Mouse (Mus musculus): ENCODE measurements around the gene Tmem274.
A peak's percentile ranks its signal among the peaks of the same experiment; 100 is the strongest.

Tmem274 gene

DNA sequence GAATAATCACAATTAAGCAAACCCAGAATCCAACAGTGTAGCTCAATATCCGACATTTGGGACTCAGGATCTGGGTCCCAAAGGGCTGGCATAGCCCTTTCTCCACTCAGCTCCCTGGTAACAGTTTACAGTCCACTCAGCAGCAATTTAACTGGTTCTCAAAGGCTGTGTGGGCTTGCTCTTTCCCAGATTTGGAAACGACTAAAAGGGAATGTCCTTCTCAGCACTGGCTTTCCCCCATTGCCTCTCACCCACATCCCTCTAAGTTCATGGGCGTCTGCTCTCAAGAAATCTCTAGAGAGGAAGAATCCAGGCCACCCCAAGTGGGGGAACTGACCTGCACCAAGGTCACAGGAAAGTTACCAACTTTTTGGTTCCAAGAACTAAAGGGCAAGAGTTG is 7.4 kb downstream of the Tmem274 start:
- DNase-seq: no peak

DNA sequence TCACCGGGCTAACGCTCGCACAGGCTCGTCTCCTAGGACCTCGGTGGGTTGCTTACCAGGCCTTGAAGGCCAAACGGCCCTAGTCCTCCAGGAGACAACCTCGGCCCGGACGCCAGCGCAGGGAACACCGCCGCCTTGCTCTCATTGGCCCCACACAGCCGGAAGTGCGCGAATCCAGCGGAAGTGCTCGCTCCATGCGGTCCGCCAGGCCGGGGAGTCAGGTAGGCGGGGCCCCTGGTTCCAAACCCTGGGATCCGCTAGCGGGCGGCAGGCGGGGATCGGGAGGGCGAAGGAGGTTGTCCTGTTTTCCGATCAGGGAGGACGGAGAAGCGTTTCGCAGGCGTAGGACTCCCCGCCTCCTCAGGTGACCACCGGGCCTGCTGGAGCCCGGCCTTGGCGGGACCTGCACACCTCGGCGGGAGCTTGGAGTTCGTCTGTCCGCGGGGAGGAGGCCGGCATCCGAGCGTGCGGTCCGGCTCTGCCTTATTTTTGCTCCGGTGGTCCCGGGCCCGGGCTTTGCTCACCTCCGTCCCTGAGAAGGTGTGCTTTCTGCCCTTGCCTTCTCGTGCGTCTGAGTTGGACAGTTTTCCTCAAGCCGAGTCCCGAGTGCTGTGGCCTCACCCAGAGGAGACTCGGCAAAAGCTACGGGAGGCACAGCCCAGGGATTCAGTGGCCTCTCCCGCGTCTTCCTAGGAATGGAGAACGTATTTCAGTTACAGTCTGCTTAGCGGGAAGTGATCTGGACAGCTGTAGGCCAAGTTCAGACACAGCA is 8.1 kb downstream of the Tmem274 start, which contains the start of the genes Nmnat1 and Lzic:
Gene Nmnat1, minus strand, starts transcription at position 150 of the 772 bp plus-strand sequence.
Gene Lzic, plus strand, starts transcription at position 177 of the 772 bp plus-strand sequence.
- peak; percentile 92 for DNase-seq

GRCm38 (mm10) chr4:149485825-149486206 is 8.6 kb downstream of the Tmem274 start:
- peak; percentile 40 for DNase-seq

GRCm38 (mm10) chr4:149487729-149488128 is 10.6 kb downstream of the Tmem274 start:
- DNase-seq: no peak

GRCm38 (mm10) chr4:149489415-149490240 is 12.4 kb downstream of the Tmem274 start:
- no peak for DNase-seq

GRCm38 (mm10) chr4:149491151-149491550 is 14.0 kb downstream of the Tmem274 start:
- DNase-seq: no peak

GRCm38 (mm10) chr4:149496612-149497011 is 19.4 kb downstream of the Tmem274 start:
- DNase-seq: no peak

DNA sequence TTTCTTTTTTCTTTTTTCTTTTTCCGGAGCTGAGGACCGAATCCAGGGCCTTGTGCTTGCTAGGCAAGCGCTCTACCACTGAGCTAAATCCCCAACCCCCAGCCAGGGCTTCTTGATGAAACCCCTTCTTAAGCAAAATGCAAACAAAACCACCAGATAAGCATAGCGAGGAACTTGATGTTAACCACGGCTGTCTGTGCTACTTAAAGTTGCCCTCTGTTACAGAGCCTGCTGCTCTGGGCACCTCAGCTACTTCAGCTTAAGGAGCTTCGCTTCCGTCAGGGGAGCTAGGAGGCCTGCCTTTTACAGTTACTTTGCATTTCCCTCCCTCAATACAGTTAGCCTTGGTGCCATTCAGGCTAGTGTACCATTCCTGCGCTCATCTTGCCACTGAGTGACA is 21.7 kb downstream of the Tmem274 start:
- DNase-seq: no peak

- DNase-seq: no peak
Measured at GRCm38 (mm10) chr4:149499790-149500189, 22.6 kb downstream of the Tmem274 start.

GRCm38 (mm10) chr4:149504363-149504762 is 27.2 kb downstream of the Tmem274 start:
- no peak for DNase-seq

DNA sequence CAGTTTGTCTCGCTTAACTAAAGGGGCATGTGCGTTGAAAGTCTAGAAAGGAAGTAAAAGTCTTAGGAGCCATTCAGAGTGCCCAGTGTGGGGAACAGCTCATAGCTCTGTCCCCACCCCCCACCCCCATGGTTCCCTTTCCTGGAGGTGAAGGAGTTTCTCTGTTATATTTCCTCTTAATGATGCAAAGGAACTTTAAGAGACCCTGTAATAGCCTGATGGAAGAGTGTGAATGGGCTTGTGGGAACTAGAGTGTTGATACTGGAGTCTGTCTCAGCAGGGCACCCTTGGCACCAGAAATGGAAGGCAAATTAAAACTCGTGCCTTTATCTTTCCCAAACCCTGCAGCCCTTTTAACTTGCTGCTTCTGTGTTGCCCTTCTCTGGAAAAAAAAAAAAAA is 27.7 kb downstream of the Tmem274 start:
- no peak for DNase-seq

GRCm38 (mm10) chr4:149505261-149505967 is 28.2 kb downstream of the Tmem274 start:
- no peak for DNase-seq

DNA sequence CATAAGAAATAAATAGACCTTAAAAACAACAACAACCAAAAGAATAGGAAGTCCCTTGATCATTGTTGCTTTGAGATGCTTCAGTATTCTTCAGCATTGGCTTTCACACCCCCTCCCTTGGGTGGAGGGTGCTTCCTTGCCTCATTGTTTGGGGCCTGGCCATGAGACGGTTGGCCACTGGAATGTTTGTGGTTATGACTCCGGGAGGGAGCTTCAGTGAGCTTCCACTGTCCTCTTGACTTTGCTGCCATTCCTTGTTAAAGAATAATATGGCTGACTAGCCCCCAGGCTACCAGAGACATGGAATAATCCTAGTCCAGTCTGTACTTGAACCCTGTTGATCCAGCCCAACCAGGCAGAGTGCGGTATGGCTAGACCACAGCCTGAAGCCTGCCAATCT is 29.7 kb downstream of the Tmem274 start:
- no peak for DNase-seq

DNA sequence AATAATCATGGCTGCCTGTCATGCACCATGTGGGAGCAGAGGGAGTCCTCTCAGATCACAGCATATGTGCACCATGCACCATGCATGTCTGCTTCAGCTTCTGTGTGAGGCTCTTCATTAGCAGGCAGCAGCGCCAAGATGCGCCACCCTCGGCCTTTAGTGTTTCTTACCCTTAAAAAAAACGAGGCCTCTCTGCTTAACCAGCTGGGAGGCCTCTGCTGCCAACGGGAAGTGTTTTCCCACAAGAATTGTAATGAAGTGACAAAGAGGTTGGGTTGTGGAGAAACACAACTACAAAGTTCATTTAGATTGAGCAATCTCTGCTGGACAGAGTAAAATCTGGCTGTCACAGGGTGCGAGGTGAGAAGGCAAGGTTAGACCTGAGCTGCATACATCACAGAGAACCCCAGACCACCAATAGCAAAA is 34.1 kb downstream of the Tmem274 start:
- no peak for DNase-seq

DNA sequence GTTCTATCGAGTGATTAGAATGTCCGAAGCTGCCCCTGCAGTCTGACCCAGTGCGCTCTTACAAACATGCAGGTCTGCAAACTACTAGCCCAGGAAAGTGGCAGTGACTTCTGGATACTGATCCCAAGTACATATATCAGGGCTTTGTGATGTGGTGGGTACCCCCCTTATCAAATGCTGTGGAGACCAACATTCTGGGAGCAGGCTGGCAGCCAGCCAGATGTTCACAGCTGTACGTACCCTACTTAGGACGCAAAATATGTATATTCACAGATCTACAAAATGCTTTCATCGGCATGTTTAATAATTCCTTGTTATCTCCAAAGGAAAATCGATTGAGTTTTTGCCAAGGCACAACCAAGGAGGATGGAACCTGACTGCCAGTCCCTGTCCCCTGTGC is 34.9 kb downstream of the Tmem274 start:
- DNase-seq: no peak

DNA sequence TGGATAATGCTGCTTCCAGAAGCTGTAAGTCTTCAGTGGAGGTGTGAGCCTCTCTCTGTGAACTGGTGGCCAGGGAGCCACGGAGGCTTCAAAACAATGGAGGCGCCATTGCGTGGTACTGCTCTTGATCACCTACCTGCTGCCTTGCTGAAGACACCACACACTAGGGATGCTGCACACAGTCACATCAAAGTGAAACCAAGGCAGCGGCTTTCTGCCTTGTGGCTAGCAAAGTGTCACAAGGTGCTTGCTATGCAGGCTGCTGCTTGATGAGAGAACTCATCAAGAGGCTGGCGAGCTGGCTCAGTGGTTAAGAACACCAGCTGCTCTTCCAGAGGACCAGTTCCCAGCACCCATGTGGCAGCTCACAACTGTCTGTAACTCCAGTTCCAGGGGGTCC is 38.5 kb downstream of the Tmem274 start:
- no peak for DNase-seq

GRCm38 (mm10) chr4:149517868-149518340 is 40.7 kb downstream of the Tmem274 start, which contains the start of gene Ctnnbip1:
TSS of gene Ctnnbip1 (plus strand) at chr4:149518236.
- DNase-seq: peak; percentile 97

GRCm38 (mm10) chr4:149518351-149519220 is 41.4 kb downstream of the Tmem274 start:
- DNase-seq: no peak

GRCm38 (mm10) chr4:149521258-149521657 is 44.1 kb downstream of the Tmem274 start:
- no peak for DNase-seq

- no peak for DNase-seq
Measured at GRCm38 (mm10) chr4:149523961-149524360, 46.8 kb downstream of the Tmem274 start.

DNA sequence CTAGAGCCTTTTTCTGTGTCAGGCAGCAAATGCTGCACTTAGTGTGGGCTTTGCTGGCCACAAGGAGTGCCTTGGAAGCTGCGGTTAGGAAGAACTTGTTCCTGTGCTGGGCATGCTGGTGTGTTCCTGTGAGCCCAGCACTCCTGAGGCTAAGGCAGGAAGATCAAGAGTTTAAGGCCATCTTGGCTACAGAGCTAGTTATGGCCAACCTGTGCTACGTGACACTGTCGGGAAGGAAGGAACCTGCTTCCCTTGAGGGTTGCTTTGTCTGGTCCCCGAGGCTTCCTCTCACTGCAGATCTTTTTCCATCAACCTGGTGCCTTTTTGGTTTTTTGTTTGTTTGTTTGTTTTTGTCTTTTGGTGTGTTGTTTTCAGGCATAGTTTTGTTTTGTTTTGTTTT is 48.0 kb downstream of the Tmem274 start:
- DNase-seq: no peak

GRCm38 (mm10) chr4:149525811-149526210 is 48.6 kb downstream of the Tmem274 start:
- no peak for DNase-seq
